Mouse (Mus musculus): ENCODE measurements at regions not wholly inside any gene's neighbourhood (a gene's known extent, or its start where the extent isn't known, plus 50 kb on each side); places are given as distances from the start of the nearest gene placed in this dataset.

DNA sequence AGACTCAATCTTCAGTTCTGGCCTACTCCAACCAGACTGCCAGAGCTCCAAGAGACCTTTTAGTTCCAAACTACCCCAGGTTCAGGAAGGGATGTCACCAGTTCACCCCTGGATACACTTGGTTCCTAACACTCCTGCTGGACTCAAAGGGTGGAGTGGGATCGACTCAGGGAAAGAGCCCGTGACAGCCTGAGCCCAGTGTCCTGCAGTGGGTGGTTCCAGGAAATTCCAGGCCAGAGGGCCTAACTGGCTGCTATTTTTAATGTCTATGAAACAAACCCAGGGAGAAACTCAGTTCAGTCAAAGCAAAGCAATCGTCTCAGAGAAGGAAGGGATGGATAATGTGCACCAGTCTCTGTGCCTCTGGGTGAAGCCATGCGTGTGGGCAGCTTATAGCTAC lies 124.3 kb upstream of the Foxa2 start:
- TF ChIP-seq EP300 (IDR thresholded peaks at IDR 0.05) (no peak), CTCF (IDR thresholded peaks at IDR 0.05) (no peak)
